Mouse (Mus musculus) testis, adult 2 months (tissue): ENCODE measurements at regions not wholly inside any gene's neighbourhood (a gene's known extent, or its start where the extent isn't known, plus 50 kb on each side); places are given as distances from the start of the nearest gene placed in this dataset.

ENCODE experiments used
- CTCF ChIP-seq: fragments of 200-500 bp; IDR thresholded peaks from 2 replicates; pipeline ENCODE4 v1.5.1; 2012; ENCODE audit warnings: low read depth, mild to moderate bottlenecking, inconsistent platforms, low read length, moderate library complexity; ENCODE audit not compliant: control insufficient read depth, insufficient read depth, insufficient replicate concordance
- POLR2A ChIP-seq: fragments of 200-500 bp; IDR thresholded peaks from 2 replicates; pipeline ENCODE4 v1.6.1; 2012; ENCODE audit warnings: low read depth, mild to moderate bottlenecking, inconsistent platforms, low read length, moderate library complexity; ENCODE audit not compliant: control insufficient read depth

GRCm38 (mm10) chr16:77471868-77472267, 130.0 kb downstream of the Gm11146 start:
- no peak for TF ChIP-seq POLR2A
- no peak for TF ChIP-seq CTCF
